Mouse (Mus musculus) CH12.LX (cell line): ENCODE data around the gene Gzmg.

Source experiments
- CTCF ChIP-seq, 2 experiments: IDR thresholded peaks in 1 of 2; conservative IDR thresholded peaks in 1 of 2; 2 replicates each; pipeline ENCODE4 v1.5.1; 2011 to 2012; ENCODE audit warnings: low read depth in 2 of 2, low read length in 2 of 2, improper control_type of control experiment in 1 of 2, inconsistent platforms in 1 of 2, mild to moderate bottlenecking in 1 of 2, moderate library complexity in 1 of 2
- ETS1 ChIP-seq: conservative IDR thresholded peaks from 2 replicates; pipeline ENCODE4 v1.6.1; 2012; ENCODE audit warnings: low read depth, mild to moderate bottlenecking, inconsistent platforms, low read length, improper control_type of control experiment, moderate library complexity
- MXI1 ChIP-seq: IDR thresholded peaks from 2 replicates; pipeline ENCODE4 v1.6.1; 2011; ENCODE audit warnings: mild to moderate bottlenecking, low read depth, low read length, improper control_type of control experiment
- NRF1 ChIP-seq: IDR thresholded peaks from 2 replicates; pipeline ENCODE4 v1.6.1; 2014; ENCODE audit warnings: low read depth, mild to moderate bottlenecking, inconsistent platforms, low read length, improper control_type of control experiment, moderate library complexity
- POLR2A ChIP-seq: IDR thresholded peaks from 2 replicates; pipeline ENCODE4 v1.6.1; 2011; ENCODE audit warnings: low read depth, mild to moderate bottlenecking, improper control_type of control experiment, low read length
- SMC3 ChIP-seq: IDR thresholded peaks from 2 replicates; pipeline ENCODE4 v1.6.1; 2011; ENCODE audit warnings: low read depth, low read length, improper control_type of control experiment
- USF1 ChIP-seq: IDR thresholded peaks from 2 replicates; pipeline ENCODE4 v1.6.1; 2014; ENCODE audit warnings: low read depth, mild to moderate bottlenecking, inconsistent platforms, low read length, improper control_type of control experiment
- ZKSCAN1 ChIP-seq: IDR thresholded peaks from 2 replicates; pipeline ENCODE4 v1.6.1; 2012; ENCODE audit warnings: low read depth, inconsistent platforms, low read length, improper control_type of control experiment, borderline replicate concordance
- ZMIZ1 ChIP-seq: IDR thresholded peaks from 2 replicates; pipeline ENCODE4 v1.6.1; 2012; ENCODE audit warnings: low read depth, mild to moderate bottlenecking, inconsistent platforms, low read length, improper control_type of control experiment
- ZNF384 ChIP-seq: IDR thresholded peaks from 2 replicates; pipeline ENCODE4 v1.6.1; 2012; ENCODE audit warnings: low read depth, low read length, improper control_type of control experiment, inconsistent platforms

GRCm38 (mm10) chr14:56120525-56120924 lies 38.9 kb downstream of the Gzmg start, which contains the start of gene Gzme:
- no peak for TF ChIP-seq MXI1
- TF ChIP-seq POLR2A, result no peak
- no peak for TF ChIP-seq CTCF (conservative IDR thresholded peaks at IDR 0.05 in 1 of 2, IDR thresholded peaks at IDR 0.05 in 1 of 2; ENCODE audit: low read depth in 2 of 2, low read length in 2 of 2)
- no peak for TF ChIP-seq ETS1
- no peak for TF ChIP-seq ZKSCAN1
- TF ChIP-seq ZMIZ1, result no peak
- TF ChIP-seq NRF1, result no peak
- TF ChIP-seq USF1, result no peak
- TF ChIP-seq ZNF384, result no peak
- TF ChIP-seq SMC3, result no peak
